Mouse (Mus musculus) c-Kit-positive CD71-negative TER-119-negative erythroid progenitor cells, embryonic 14.5 days (primary cell): ENCODE measurements around the gene Suclg2.
"Not testable (repeated sequence)": the region's sequence is repeated elsewhere in the genome, so short reads cannot be mapped to it uniquely, and the experiment has no call there.

Experiments
- DNase-seq: peaks from one replicate; pipeline ENCODE4 v3.0.0-alpha.2; 2013; ENCODE audit warnings: low read depth

The Suclg2 gene

GRCm38 (mm10) chr6:95620804-95621203, 97.8 kb downstream of the Suclg2 start:
- no peak for DNase-seq

- no peak for DNase-seq
Observed at GRCm38 (mm10) chr6:95619817-95620216, 98.8 kb downstream of the Suclg2 start.

- DNase-seq, result no peak
Observed at GRCm38 (mm10) chr6:95618434-95618833, 100.2 kb downstream of the Suclg2 start.

- DNase-seq, result no peak
Observed at GRCm38 (mm10) chr6:95613228-95613627, 105.4 kb downstream of the Suclg2 start.

GRCm38 (mm10) chr6:95612412-95613022, 106.1 kb downstream of the Suclg2 start:
- DNase-seq, result no peak

GRCm38 (mm10) chr6:95611059-95611458, 107.5 kb downstream of the Suclg2 start:
- DNase-seq, result no peak

- no peak for DNase-seq
Observed at GRCm38 (mm10) chr6:95608123-95608522, 110.5 kb downstream of the Suclg2 start.

- DNase-seq, result not testable (repeated sequence)
Observed at GRCm38 (mm10) chr6:95600731-95601130, 117.9 kb downstream of the Suclg2 start.

GRCm38 (mm10) chr6:95596766-95597750, 121.5 kb downstream of the Suclg2 start:
- no peak for DNase-seq

GRCm38 (mm10) chr6:95595852-95596251, 122.7 kb downstream of the Suclg2 start:
- DNase-seq, result no peak

- DNase-seq, result no peak
Observed at GRCm38 (mm10) chr6:95594239-95594638, 124.4 kb downstream of the Suclg2 start.

- DNase-seq, result no peak
Observed at GRCm38 (mm10) chr6:95592396-95592795, 126.2 kb downstream of the Suclg2 start.

- no peak for DNase-seq
Observed at GRCm38 (mm10) chr6:95590463-95590862, 128.1 kb downstream of the Suclg2 start.

- DNase-seq, result no peak
Observed at GRCm38 (mm10) chr6:95587108-95587796, 131.3 kb downstream of the Suclg2 start.

GRCm38 (mm10) chr6:95581893-95582292, 136.7 kb downstream of the Suclg2 start:
- DNase-seq, result no peak

- no peak for DNase-seq
Observed at GRCm38 (mm10) chr6:95579792-95580191, 138.8 kb downstream of the Suclg2 start.

- no peak for DNase-seq
Observed at GRCm38 (mm10) chr6:95575531-95575930, 143.1 kb downstream of the Suclg2 start.

GRCm38 (mm10) chr6:95574867-95575266, 143.7 kb downstream of the Suclg2 start:
- DNase-seq, result no peak

GRCm38 (mm10) chr6:95574389-95574788, 144.2 kb downstream of the Suclg2 start:
- DNase-seq, result no peak

GRCm38 (mm10) chr6:95573035-95573759, 145.4 kb downstream of the Suclg2 start:
- no peak for DNase-seq

GRCm38 (mm10) chr6:95571620-95572019, 147.0 kb downstream of the Suclg2 start:
- no peak for DNase-seq
